Mouse (Mus musculus): ENCODE data around the gene Cep57. TPM values are rescaled to one million over a fixed set of nuclear protein-coding genes. Genes with fewer than 3 reads are reported as not detected.
A peak's percentile ranks its signal among the peaks of the same experiment; 100 is the strongest.
"Not testable (repeated sequence)": the region's sequence is repeated elsewhere in the genome, so short reads cannot be mapped to it uniquely, and the experiment has no call there.

The Cep57 gene
- polyA plus RNA-seq, 1 experiment from 2014 or later, result 66.7 TPM

- H3K4me3 ChIP-seq, result peak overlapping the region; percentile 89
- no peaks in the 10 kb centered on the region for H3K27me3 ChIP-seq
- no peak for ATAC-seq (ENCODE audit: low FRiP score, low read depth)
- H3K36me3 ChIP-seq, result peaks cover 26% of the 10 kb centered on the region
- WGBS, result 0% methylated on average over 23 of the region's 23 CpGs
- H3K4me2 ChIP-seq (replicated peaks), result peak overlapping the region; percentile 75
- H3K9ac ChIP-seq (replicated peaks), result peak overlapping the region; percentile 90
- peaks cover 23% of the 10 kb centered on the region for H3K4me1 ChIP-seq
- no peaks in the 10 kb centered on the region for H3K9me3 ChIP-seq
- peak overlapping the region; percentile 98 for H3K27ac ChIP-seq (replicated peaks)
Measured at GRCm38 (mm10) chr9:13828087-13828441, 1.2 kb upstream of the Cep57 start.

GRCm38 (mm10) chr9:13827406-13828086 lies 639 bp upstream of the Cep57 start, which contains the start of gene Fam76b:
Fam76b (plus strand) TSS chr9:13827716.
- Histone ChIP-seq H3K9ac (replicated peaks) (peak within 1 kb of the TSS; percentile 90), H3K27ac (replicated peaks) (peak within 1 kb of the TSS; percentile 98), H3K36me3 (peaks cover 25% of the 10 kb centered on the region), H3K9me3 (no peaks in the 10 kb centered on the region), H3K4me1 (peaks cover 23% of the 10 kb centered on the region), H3K27me3 (no peaks in the 10 kb centered on the region), H3K4me3 (peak within 1 kb of the TSS; percentile 89), H3K4me2 (replicated peaks) (peak within 1 kb of the TSS; percentile 75)
- ATAC-seq (ENCODE audit: low FRiP score, low read depth), result peak; percentile 96
- WGBS, result under 1% methylated on average over 58 of the region's 67 CpGs

DNA sequence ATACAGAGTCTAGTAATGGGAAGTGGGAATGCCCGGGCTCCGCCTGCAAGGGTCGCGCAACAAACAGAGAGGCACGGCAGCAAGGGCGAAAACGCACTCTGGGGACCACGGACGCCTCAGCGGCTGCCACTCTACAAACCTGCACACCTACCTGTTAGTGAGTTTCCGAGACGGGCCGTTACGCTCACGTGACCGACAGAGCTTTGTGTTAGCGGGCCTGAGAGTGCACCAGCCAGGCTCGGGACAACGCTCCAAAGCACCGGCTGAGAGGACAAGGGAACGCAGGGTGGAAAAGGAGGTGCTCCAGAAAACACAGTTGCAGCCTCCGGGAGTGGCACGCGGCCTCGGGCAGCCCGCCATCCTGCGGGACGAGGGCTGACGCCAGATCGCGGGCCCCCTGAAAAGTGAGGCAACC lies 509 bp downstream of the Cep57 start:
- H3K27ac ChIP-seq (replicated peaks), result peak overlapping the region; percentile 96
- H3K36me3 ChIP-seq, result peaks cover 15% of the 10 kb centered on the region
- peak overlapping the region; percentile 80 for H3K9ac ChIP-seq (replicated peaks)
- H3K4me1 ChIP-seq, result peaks cover 23% of the 10 kb centered on the region
- H3K9me3 ChIP-seq, result no peaks in the 10 kb centered on the region
- under 1% methylated on average over 31 of the region's 31 CpGs for WGBS
- peak; percentile 8; the same call in 1 of the 2 replicates for ATAC-seq (ENCODE audit: low FRiP score, low read depth)
- H3K27me3 ChIP-seq, result no peaks in the 10 kb centered on the region
- peak overlapping the region; percentile 89 for H3K4me3 ChIP-seq
- peak overlapping the region; percentile 72 for H3K4me2 ChIP-seq (replicated peaks)

- WGBS, result 11% methylated on average over 8 of the region's 8 CpGs
- H3K4me3 ChIP-seq, result peak overlapping the region; percentile 89
- H3K9me3 ChIP-seq, result no peaks in the 10 kb centered on the region
- no peak for ATAC-seq (ENCODE audit: low FRiP score, low read depth)
- H3K27me3 ChIP-seq, result no peaks in the 10 kb centered on the region
- peak overlapping the region; percentile 72 for H3K4me2 ChIP-seq (replicated peaks)
- peaks cover 23% of the 10 kb centered on the region for H3K4me1 ChIP-seq
- H3K27ac ChIP-seq (replicated peaks), result peak overlapping the region; percentile 96
- H3K36me3 ChIP-seq, result peaks cover 15% of the 10 kb centered on the region
- H3K9ac ChIP-seq (replicated peaks), result peak overlapping the region; percentile 80
Measured at GRCm38 (mm10) chr9:13825896-13826295, 1.0 kb downstream of the Cep57 start.

GRCm38 (mm10) chr9:13820774-13821173 lies 6.1 kb downstream of the Cep57 start:
- no peaks in the 10 kb centered on the region for H3K9me3 ChIP-seq
- H3K27me3 ChIP-seq, result no peaks in the 10 kb centered on the region
- H3K9ac ChIP-seq (replicated peaks), result no peak overlapping the region
- H3K27ac ChIP-seq (replicated peaks), result no peak overlapping the region
- peaks cover 15% of the 10 kb centered on the region for H3K4me1 ChIP-seq
- no peak for ATAC-seq (ENCODE audit: low FRiP score, low read depth)
- H3K4me3 ChIP-seq, result no peak overlapping the region
- 95% methylated on average over 3 of the region's 3 CpGs for WGBS
- no peak overlapping the region for H3K4me2 ChIP-seq (replicated peaks)
- peaks cover 55% of the 10 kb centered on the region for H3K36me3 ChIP-seq

DNA sequence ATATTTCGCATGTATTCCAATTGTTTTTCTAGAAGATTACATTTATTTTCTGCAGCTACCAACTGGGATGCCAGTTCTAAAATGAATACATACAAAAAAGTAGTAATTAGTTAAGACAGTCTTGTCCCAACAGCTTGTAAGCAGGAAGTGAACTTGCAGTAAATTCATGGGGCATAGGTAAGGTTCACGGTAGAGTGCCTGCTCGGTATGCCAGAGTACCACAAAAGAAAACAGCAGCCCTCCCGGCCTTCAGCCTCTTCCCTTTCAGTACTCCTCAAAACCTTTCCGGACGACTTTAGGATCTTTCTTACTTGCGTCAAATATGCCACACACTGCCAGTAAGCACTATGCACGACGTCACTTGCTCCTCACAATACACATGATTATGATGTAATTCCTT lies 8.5 kb downstream of the Cep57 start:
- Histone ChIP-seq H3K9ac (replicated peaks) (no peak overlapping the region), H3K36me3 (peaks cover 74% of the 10 kb centered on the region), H3K4me2 (replicated peaks) (no peak overlapping the region), H3K4me1 (no peaks in the 10 kb centered on the region), H3K9me3 (no peaks in the 10 kb centered on the region), H3K27me3 (no peaks in the 10 kb centered on the region), H3K27ac (replicated peaks) (no peak overlapping the region), H3K4me3 (no peak overlapping the region)
- no peak for ATAC-seq (ENCODE audit: low FRiP score, low read depth)
- 84% methylated on average over 9 of the region's 9 CpGs for WGBS

GRCm38 (mm10) chr9:13809937-13810336 lies 17.0 kb downstream of the Cep57 start:
- Histone ChIP-seq H3K9ac (replicated peaks) (no peak overlapping the region), H3K4me3 (no peak overlapping the region), H3K4me1 (no peaks in the 10 kb centered on the region), H3K4me2 (replicated peaks) (no peak overlapping the region), H3K36me3 (peaks cover 78% of the 10 kb centered on the region), H3K9me3 (no peaks in the 10 kb centered on the region), H3K27me3 (no peaks in the 10 kb centered on the region), H3K27ac (replicated peaks) (no peak overlapping the region)
- ATAC-seq (ENCODE audit: low FRiP score, low read depth), result no peak

DNA sequence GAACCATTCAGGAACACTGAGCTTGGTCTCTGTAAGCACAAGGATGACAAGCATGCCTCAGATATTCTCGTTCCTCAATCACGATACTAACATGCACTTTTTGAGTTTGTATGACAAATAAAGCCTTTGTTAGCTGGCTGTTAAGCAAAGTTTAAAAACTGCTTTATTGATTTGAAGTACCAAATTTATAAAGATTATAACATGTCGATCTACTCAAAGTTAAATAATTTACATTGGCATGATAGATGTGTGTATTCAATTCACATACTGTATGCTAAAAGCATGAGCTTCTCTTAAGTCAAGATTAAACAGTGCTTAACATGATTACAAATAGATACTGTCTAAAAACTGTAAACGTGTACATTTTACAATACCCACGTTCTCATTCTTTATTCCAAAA lies 19.2 kb downstream of the Cep57 start:
- no peak overlapping the region for H3K4me2 ChIP-seq (replicated peaks)
- no peaks in the 10 kb centered on the region for H3K27me3 ChIP-seq
- H3K27ac ChIP-seq (replicated peaks), result no peak overlapping the region
- no peak overlapping the region for H3K4me3 ChIP-seq
- H3K9me3 ChIP-seq, result no peaks in the 10 kb centered on the region
- H3K9ac ChIP-seq (replicated peaks), result no peak overlapping the region
- peaks cover 74% of the 10 kb centered on the region for H3K36me3 ChIP-seq
- no peaks in the 10 kb centered on the region for H3K4me1 ChIP-seq
- ATAC-seq (ENCODE audit: low FRiP score, low read depth), result no peak
- WGBS, result 94% methylated on average over 5 of the region's 5 CpGs

GRCm38 (mm10) chr9:13806854-13807253 lies 20.1 kb downstream of the Cep57 start:
- Histone ChIP-seq H3K9ac (replicated peaks) (no peak overlapping the region), H3K27ac (replicated peaks) (no peak overlapping the region), H3K9me3 (no peaks in the 10 kb centered on the region), H3K4me3 (no peak overlapping the region), H3K36me3 (peaks cover 73% of the 10 kb centered on the region), H3K4me1 (no peaks in the 10 kb centered on the region), H3K27me3 (no peaks in the 10 kb centered on the region), H3K4me2 (replicated peaks) (no peak overlapping the region)
- 93% methylated on average over 7 of the region's 7 CpGs for WGBS
- no peak for ATAC-seq (ENCODE audit: low FRiP score, low read depth)

DNA sequence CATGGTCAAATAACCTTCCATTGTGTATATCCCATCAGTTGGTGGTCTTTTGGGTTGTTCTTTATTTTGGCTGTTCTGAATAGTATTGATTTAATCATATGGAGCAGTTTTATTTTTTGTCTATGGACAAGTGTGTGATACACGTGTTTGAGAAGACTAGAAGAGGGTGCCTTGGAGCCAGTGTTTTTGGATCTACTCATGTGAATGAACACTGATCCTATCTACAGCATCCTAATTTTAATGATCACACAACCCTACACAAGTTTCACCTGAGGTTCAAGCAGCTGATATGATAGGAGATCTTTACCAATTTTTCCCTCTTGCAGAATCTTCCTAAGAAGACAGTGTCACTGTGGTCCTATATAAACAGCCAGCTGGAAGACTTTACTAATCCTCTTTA lies 22.4 kb downstream of the Cep57 start:
- H3K27me3 ChIP-seq, result no peaks in the 10 kb centered on the region

DNA sequence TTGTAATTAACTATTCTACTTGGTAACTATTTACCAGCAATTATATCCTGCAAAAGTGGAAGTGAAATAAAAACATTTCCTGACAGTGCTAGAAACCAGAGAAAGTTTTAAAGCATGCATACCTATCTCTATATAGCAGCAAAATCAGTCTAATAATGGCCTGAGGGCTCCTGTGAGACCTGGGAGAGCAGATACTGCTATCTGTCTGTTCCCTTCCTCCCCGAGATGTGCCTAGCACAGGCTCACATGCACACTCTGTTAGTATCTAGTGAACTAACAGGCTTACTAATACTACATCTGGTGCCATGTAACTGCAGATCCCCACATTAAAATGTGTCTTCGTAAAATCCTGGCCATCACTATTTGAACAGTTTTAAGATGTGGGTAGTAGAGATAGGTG lies 32.2 kb downstream of the Cep57 start:
- WGBS, result 84% methylated on average over 2 of the region's 2 CpGs
- ATAC-seq (ENCODE audit: low FRiP score, low read depth), result no peak

More for the DNA sequence above, 22.4 kb downstream of the Cep57 start:
- Histone ChIP-seq H3K4me2 (replicated peaks) (no peak overlapping the region), H3K27ac (replicated peaks) (no peak overlapping the region), H3K9ac (replicated peaks) (no peak overlapping the region), H3K4me3 (no peak overlapping the region), H3K9me3 (no peaks in the 10 kb centered on the region), H3K4me1 (no peaks in the 10 kb centered on the region), H3K36me3 (peaks cover 65% of the 10 kb centered on the region)
- WGBS, result 83% methylated on average over 1 of the region's 1 CpGs
- ATAC-seq (ENCODE audit: low FRiP score, low read depth), result no peak

GRCm38 (mm10) chr9:13794302-13794701 lies 32.6 kb downstream of the Cep57 start:
- no peaks in the 10 kb centered on the region for H3K4me1 ChIP-seq
- H3K27ac ChIP-seq (replicated peaks), result no peak overlapping the region
- H3K27me3 ChIP-seq, result no peaks in the 10 kb centered on the region
- H3K9ac ChIP-seq (replicated peaks), result no peak overlapping the region
- no peaks in the 10 kb centered on the region for H3K9me3 ChIP-seq
- no peak overlapping the region for H3K4me3 ChIP-seq
- WGBS, result 57% methylated on average over 1 of the region's 1 CpGs
- H3K4me2 ChIP-seq (replicated peaks), result no peak overlapping the region
- ATAC-seq (ENCODE audit: low FRiP score, low read depth), result no peak
- H3K36me3 ChIP-seq, result peaks cover 32% of the 10 kb centered on the region

More for the DNA sequence above, 32.2 kb downstream of the Cep57 start:
- H3K4me3 ChIP-seq, result no peak overlapping the region
- no peak overlapping the region for H3K9ac ChIP-seq (replicated peaks)
- no peak overlapping the region for H3K4me2 ChIP-seq (replicated peaks)
- no peaks in the 10 kb centered on the region for H3K27me3 ChIP-seq
- no peaks in the 10 kb centered on the region for H3K4me1 ChIP-seq
- no peak overlapping the region for H3K27ac ChIP-seq (replicated peaks)
- no peaks in the 10 kb centered on the region for H3K9me3 ChIP-seq
- H3K36me3 ChIP-seq, result peaks cover 32% of the 10 kb centered on the region

- WGBS, result 97% methylated on average over 8 of the region's 8 CpGs
- ATAC-seq (ENCODE audit: low FRiP score, low read depth); H3K4me3 ChIP-seq: not testable (repeated sequence)
Measured at GRCm38 (mm10) chr9:13790864-13791263, 36.0 kb downstream of the Cep57 start.

More at GRCm38 (mm10) chr9:13790864-13791263, 36.0 kb downstream of the Cep57 start:
- not testable (repeated sequence) for H3K4me1 ChIP-seq; H3K4me2 ChIP-seq (replicated peaks); H3K27ac ChIP-seq (replicated peaks); H3K27me3 ChIP-seq; H3K9ac ChIP-seq (replicated peaks); H3K9me3 ChIP-seq
- H3K36me3 ChIP-seq, result peaks cover 32% of the 10 kb centered on the region
